Mouse (Mus musculus) fat pad, adult 2 months (tissue): ENCODE data around the gene Cops7a.

Source experiments
- DNase-seq: peaks from one replicate; pipeline ENCODE4 v3.0.0-alpha.2; 2011; ENCODE audit warnings: low read depth, low spot score; ENCODE audit errors: extremely low read depth

Cops7a gene

GRCm38 (mm10) chr6:124959960-124960359 is 5.4 kb downstream of the Cops7a start:
- peak; percentile 91 for DNase-seq

- DNase-seq = no peak
Observed at GRCm38 (mm10) chr6:124958127-124958526, 7.2 kb downstream of the Cops7a start.

- peak; percentile 95 for DNase-seq
Observed at GRCm38 (mm10) chr6:124955212-124955611, 10.1 kb downstream of the Cops7a start.

GRCm38 (mm10) chr6:124953991-124954715 is 11.2 kb downstream of the Cops7a start:
- DNase-seq = no peak

- no peak for DNase-seq
Observed at GRCm38 (mm10) chr6:124943526-124943925, 21.8 kb downstream of the Cops7a start.

GRCm38 (mm10) chr6:124941679-124942078 is 23.7 kb downstream of the Cops7a start:
- DNase-seq = no peak

- no peak for DNase-seq
Observed at GRCm38 (mm10) chr6:124938554-124938953, 26.8 kb downstream of the Cops7a start.

GRCm38 (mm10) chr6:124937493-124937892 is 27.8 kb downstream of the Cops7a start:
- no peak for DNase-seq

- no peak for DNase-seq
Observed at GRCm38 (mm10) chr6:124936681-124937080, 28.7 kb downstream of the Cops7a start.

- DNase-seq = no peak
Observed at GRCm38 (mm10) chr6:124934670-124935069, 30.7 kb downstream of the Cops7a start.

GRCm38 (mm10) chr6:124933127-124933526 is 32.2 kb downstream of the Cops7a start:
- DNase-seq = no peak

- no peak for DNase-seq
Observed at GRCm38 (mm10) chr6:124932314-124932695, 33.0 kb downstream of the Cops7a start.

GRCm38 (mm10) chr6:124931525-124932313 is 33.6 kb downstream of the Cops7a start:
- DNase-seq = no peak

- no peak for DNase-seq
Observed at GRCm38 (mm10) chr6:124930754-124931524, 34.4 kb downstream of the Cops7a start, which contains the start of gene Mlf2. Gene Mlf2, plus strand, starts transcription at chr6:124931386.

- no peak for DNase-seq
Observed at GRCm38 (mm10) chr6:124930231-124930630, 35.1 kb downstream of the Cops7a start.

- DNase-seq = no peak
Observed at GRCm38 (mm10) chr6:124925941-124926340, 39.4 kb downstream of the Cops7a start.

GRCm38 (mm10) chr6:124925173-124925793 is 40.1 kb downstream of the Cops7a start:
- DNase-seq = no peak

- DNase-seq = no peak
Observed at GRCm38 (mm10) chr6:124921539-124921938, 43.8 kb downstream of the Cops7a start.

- no peak for DNase-seq
Observed at GRCm38 (mm10) chr6:124920318-124921085, 44.8 kb downstream of the Cops7a start.

GRCm38 (mm10) chr6:124919695-124920317 is 45.5 kb downstream of the Cops7a start, which contains the start of gene Ptms:
Gene Ptms, minus strand, starts transcription at chr6:124920103.
- DNase-seq = peak; percentile 97
